Mouse (Mus musculus) spleen, postnatal 4 days (tissue): ENCODE measurements at regions not wholly inside any gene's neighbourhood (a gene's known extent, or its start where the extent isn't known, plus 50 kb on each side); places are given as distances from the start of the nearest gene placed in this dataset.
"Not testable (repeated sequence)": the region's sequence is repeated elsewhere in the genome, so short reads cannot be mapped to it uniquely, and the experiment has no call there.

Source experiments
- DNase-seq, 2 experiments: peaks; one replicate each; pipeline ENCODE4 v3.0.0; 2022; ENCODE audit warnings: low spot score in 2 of 2

DNA sequence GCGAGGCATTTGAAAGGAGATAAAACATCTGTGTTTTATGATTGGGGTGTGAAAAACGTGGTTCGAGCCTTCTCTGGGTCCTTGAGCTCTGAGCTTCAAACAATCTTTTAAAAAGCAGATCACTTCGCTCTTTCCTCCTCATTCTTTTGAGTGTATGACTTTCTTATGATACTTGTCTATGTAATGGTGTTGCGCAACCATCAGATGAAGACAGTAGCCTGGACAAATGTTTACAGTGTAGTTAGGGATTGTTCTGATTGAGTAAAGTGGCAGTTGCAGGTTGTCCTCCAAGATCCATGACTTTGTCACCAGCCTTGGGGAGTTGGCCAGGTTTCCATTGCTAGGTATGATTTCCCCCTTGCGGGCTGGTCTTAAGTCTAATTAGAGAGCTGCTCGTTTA is 116.1 kb upstream of the Pfn2 start:
- no peak for DNase-seq

DNA sequence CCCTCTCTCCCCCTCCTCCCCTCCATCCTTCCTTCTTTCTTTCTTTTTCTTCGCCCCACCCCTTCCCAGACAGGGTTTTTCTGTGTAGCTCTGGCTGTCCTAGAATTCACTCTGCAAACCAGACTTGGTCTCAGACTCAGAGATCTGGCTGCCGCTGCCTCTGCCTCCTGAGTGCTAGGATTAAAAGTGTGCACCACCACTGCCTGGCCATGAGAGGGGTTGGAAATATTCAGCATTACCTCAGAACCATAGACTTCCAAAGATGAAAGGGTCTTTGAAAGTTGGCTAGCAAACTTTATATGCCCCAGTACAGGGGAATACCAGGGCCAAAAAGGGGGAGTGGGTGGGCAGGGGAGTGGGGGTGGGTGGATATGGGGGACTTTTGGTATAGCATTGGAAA is 122.7 kb upstream of the Pfn2 start:
- not testable (repeated sequence) for DNase-seq

DNA sequence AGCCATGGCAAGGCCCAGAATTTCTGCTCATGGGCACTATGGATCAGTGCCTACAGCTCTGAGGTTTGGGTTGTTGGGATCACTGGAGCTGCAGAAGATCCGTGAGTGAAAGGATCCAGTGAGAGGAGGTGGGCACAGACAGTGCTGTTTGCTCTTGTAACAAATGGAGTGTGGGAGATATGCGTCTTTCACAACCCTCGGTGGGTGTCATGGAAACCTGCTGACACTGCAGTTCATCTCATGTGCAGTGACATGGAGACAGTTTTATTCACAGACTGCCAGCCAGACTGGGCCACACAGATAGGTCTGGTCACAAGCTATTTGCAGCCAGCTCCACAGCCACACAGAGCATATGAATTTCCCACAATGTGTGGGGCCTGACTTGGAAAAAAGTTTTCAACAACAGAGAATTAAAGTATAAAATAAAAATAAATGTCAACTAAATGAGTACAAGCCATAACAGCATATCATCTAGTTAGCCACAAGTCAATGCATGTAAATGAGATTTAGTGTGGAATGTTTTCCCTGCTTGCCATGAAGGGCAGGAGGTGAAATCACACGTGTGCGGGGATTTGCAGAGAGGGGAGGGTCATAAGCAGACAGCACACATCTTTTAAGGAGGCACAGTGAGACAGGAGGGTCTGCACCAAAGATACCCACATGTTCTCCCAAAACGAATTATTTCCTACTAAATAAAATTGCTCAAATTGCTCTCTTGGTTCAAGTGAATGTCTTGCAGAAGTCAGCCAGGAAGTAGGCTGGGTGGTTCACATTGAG is 124.8 kb upstream of the Pfn2 start:
- DNase-seq = no peak

DNA sequence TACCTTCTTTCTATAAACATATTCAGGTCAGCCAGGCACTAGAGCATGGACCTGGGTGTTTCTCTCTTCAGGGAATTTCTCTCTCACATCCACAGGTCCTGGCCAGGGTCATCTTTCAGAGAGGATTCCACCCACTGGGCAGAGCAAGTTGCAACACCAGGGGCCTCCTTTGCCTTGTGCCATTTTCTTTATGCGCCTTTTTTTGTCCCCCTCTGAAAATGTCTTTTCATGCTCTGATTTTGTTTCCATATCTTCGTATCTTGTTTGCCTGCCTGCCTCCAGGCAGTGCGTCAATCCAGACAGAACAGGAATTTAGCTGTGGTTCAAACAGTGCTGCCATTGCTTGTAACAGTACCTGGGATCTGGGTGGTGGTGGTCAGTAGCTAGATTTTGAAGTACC is 125.7 kb upstream of the Pfn2 start:
- no peak for DNase-seq

DNA sequence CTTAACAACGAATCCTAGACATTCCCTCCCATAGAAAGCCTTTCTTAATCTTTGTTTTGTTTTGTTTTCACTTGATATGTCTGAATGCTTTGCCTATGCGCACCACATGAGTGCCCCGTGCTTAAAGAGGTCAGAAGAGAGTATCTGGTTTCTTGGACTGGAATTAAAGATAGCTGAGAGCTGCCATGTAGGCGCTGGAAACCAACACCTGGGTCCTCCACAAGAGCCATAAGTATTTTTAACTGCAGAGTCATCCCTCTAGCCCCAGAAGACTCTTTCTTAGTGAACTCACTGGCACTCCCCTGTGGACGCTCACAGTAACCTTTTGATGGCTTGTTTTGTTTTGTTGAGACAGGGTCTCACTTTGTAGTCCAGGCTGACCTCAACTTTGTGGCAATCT is 127.5 kb upstream of the Pfn2 start:
- no peak for DNase-seq

DNA sequence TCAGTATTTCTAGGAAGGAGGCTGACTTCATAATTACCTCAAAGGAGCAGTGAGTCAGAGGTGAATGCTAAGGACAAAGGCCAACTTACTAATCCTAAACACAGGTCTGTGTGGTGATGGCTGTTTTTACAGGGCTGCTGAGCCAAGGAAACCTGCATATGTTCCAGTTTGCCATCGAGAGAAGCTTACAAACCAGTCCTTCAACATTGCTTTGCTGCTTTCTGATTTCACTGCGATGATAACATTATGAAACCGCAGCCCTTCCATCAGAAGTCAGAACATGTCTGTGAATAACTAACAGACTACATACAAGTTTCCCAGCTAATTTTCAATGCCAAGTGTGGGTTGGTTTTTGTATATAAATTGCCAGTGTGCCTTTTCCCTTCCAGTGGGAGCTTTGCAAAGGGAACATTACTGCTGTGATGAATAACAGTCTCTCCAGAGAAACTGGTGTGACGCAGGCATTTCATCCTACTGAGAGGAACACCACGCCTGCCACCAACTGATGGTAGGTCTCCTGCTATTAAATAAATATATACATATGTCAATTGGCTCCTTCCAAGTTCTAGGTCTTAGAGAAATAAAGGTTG is 128.9 kb upstream of the Pfn2 start:
- no peak for DNase-seq

DNA sequence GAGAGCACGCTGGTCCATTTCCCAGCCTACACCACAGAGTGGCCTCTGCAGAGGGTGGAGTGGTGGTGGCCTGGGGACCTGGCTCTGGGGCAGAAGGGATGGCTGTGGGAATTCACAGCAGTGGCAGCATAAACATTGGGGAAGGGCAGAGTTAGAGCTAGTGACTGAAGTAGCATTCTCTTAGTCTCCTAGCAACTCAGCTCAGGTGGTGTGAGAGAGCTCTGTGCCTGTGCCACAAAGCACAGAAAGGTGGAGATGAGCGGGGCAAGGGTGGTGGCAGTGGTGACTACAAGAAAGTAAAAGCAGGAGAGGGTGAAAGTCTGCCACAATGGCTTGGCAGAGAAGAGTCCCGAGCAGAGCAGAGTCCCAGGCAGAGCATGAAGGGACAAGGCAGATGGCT is 140.3 kb upstream of the Pfn2 start:
- DNase-seq = no peak

DNA sequence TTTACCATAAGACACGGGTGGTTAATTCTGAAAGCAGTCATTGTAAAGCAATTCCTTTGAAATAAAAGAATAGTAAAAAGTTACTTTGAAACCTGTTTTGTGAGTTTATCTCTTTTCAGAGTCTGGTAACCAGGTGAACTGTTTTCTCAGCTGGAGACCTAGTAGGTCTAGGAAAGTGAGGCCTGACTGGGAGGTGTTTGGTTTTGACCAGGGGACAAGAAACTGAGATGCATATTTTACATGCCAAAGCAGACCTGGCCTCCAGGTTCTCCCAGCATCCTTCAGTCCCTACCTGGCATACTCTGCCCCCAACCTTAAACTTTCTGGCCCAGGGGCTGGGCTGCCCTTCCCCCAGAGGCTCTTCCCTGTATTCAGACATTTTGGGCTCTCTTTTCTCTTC is 142.9 kb upstream of the Pfn2 start:
- DNase-seq = no peak

DNA sequence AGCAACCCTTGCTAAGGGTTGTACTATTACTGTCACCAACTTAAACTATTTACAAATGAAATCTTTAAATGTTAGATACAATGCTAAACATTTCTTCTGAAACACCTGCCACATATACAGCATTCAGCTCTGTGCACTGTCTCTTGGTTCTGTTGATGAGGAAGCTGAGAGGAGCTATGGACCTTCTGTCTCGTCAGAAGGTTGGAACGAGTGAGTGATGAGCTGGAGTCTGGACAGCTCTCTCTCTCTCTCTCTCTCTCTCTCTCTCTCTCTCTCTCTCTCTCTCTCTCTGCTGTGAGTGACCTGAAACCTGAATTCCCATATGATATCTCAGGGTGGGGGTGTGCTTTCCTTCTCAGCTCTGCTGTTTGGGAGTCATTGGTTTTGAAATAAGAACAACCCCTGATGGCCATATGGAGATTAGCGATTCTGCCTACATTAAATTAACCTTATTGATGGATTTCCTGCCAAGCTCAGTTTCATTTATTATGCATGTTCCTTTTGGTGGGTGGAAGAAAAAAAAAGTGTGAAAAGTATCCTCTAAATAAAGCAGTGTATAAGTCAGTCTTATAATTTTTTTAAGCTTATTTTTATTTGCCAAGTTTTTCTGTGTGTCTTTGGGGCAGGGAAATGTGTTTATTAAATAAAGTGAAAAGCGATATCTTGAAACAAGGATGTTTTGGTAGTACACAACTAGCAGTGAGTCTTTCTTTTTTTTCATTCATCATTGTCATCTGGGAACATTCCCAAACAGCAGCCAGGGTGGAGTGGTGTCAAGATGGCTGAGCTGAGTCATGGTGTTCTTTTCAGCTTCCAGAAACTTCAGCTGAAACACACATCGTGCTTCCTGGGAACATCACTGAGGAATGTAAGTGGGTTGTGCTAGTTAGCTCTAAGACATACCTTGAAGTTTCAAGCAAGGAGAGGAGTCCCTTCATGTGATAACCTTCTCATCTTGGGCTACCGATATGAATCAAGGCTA is 150.5 kb upstream of the Pfn2 start:
- no peak for DNase-seq

DNA sequence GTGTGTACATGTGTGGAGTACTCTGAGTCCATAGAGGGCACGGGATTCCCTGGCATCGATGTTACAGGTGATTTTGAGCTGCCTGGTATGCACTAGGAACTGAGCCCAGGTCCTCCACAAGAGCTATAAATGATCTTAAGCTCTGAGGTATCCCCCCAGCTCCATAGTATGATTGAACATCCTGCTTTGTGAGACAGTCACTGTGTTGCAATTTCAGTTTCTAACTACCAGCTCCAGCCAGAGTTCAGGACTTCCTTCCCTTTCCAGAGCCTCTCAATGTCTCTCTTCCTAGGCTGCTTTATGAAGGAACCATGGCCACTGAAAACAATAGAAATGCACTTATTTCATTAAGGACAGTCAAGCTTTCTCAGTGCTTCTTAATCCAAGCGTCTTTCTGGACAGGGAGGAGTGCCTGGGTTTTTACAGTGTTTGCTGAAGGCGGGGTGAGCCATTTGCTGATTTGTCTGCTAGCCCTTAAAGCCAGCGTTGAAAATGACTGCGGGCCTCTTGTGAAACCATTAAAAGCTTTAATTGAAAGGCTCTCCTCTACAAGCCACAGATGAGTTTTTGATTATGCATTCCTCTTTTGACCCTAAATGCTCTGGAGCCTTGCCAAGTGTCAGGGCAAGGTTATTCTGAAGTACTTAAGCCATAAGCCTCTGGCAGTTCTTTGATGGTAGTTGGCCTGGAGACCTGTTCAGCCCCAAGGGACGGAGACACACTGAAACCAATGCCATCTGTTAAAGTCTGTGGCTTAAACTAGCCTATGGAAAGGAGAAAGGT is 155.1 kb upstream of the Pfn2 start:
- no peak for DNase-seq

DNA sequence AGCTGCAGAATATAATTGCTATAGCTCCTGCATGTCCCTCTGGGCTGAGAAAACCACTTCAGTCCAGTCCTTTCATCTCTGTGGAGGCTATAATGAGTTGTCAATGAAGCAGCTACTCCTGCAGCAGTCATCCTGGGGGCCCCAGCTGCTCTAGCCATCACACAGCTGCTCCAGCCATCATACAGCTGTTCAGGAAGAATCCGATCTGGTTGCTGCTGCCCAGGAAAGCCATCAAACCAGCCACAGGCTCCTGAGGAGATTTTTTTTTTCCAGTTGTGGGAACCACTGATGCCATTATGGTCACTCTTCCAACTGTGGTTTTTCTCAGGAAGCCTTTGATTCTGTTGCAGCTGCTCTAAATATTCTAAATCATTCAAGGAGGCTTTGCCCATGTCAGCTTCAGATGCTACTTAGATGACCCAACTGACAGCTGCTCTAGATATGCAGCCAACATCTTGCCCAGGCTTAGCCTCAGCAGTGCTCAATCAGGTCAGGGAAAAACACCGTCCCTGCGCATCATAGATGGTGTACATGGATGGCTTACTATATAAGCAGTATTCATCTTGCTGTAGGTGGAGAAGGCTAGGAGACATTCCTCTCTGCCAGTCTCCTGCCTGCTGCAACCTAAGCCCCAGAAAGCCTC is 177.0 kb upstream of the Pfn2 start:
- no peak for DNase-seq

DNA sequence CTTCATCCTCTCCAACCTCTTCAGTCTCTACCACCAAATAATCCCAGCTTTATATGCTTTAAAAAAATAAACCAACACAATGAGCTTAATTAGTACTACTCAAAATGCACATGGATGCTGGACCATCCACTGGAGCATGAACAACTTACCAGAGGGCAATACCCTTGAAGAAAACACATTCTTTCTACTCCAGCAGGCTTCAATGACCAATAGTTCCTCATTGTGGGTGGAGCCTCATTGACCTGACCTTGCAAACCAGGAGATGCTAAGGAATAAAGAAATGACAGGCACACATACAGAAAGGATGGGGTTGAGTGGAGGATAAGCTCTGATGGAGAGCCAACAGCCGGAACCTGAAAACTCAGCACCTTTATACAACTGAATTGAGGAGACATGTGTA is 201.7 kb upstream of the Pfn2 start:
- DNase-seq = no peak

DNA sequence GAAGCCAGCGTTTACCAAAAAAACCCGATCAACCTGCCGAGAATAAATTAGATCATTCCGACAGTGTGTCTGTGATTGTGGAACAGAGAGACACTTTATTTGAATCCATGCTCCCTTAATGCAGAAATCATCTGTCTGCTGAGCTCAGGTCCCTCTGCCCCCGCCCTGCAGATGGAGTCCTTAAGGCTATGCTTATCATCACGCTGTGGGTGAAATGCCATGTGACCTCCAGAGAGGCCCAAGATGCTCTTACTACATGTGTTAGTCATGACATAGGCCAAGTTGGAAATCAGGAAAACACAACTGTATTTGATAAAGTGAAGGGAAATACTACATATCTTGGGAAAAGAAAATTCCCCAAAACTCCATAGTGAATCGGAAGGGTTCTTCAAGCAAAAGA is 206.8 kb upstream of the Pfn2 start:
- no peak for DNase-seq

DNA sequence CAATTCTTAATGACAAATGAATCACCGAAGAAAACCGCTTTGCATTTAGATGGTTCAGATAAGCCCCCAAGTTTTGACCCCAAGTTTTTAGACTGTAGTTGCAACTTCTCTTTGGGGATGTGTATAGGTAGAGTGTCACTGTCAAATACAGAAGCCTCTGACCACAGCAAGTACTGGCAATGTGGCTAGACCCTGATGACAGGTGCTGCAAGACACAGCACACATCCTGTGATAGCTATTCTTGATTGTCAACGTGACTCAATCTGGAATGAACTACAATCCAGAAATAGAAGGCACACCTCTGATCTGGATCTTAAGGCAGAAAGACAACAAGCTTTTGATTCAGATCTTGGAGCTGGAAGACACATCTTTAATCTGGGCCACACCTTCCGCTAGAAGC is 207.3 kb upstream of the Pfn2 start:
- no peak for DNase-seq

DNA sequence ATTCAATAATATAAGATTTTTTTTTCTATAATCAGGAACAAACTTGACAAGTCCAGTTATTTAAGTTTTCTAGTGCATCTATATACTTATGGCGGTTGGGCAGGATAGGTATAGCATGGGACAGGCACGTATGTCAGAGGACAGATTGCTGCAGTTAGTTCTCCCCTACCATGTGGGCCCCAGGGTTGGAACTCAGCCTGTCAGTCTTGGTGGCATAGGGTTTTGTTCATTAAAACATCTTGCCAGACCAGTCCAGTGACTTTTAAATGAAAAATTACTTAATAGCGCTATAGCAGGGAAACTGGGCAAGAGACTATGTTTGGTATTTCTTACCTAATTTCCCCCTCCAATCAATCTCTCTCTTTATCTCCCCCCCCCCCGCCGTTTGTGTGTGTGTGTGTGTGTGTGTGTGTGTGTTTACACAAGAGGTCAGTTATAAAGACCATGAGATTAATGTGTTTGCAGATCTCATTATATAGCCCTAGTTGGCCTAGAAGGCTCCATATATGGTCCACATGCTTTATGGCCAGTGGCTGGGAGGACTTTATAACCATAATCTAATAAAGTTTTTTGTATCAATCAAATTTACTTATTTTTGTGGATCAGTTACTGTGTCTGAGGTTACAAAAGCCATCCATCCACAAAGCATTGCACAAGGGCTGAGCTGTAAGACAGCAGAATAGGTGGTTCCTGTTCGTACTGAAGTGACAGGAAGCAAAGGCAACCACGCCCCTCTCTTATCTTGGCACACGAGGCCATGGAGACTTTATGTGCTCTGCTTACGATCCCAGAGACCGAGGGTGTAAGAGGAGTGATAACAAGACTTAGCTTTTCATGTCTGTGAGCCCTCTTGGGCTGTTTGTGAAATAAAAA is 208.5 kb upstream of the Pfn2 start:
- peak in 1 of 2 experiments; percentile 19 for DNase-seq

DNA sequence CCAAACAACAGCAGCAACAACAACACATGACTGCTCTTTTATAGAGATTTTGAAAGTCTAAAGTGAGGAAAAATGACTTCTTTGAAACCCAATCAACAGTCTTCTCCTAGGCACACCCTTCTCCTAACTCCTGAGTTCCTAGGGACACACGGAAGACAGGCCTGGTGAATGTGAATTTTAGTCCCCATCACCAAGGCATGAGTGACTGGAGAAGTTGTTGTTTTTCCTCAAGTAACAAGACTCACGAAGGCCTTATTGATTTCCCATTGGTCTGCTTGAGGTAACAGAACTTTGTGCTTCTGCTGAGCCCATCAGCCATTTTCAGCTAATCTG is 209.2 kb upstream of the Pfn2 start:
- DNase-seq = no peak

DNA sequence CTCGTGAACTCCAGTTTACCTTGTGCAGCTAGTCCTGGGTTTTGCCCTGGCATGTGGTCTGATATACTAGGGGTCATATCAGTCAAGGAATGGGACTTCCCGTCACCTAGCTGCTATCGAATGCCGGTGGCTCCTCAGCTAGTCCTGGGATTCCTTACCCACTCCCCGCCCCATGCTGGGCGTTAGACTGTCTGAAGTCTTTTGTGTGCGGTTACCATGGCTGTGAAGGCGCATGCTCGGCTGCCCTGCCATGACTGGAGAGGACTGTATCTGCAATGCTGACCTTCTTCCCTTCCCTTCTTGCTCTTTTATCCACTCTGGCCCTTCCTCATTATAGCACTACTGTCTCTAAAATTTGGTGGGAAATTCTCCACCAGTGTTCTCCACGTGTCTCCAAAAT is 210.3 kb upstream of the Pfn2 start:
- DNase-seq = no peak

DNA sequence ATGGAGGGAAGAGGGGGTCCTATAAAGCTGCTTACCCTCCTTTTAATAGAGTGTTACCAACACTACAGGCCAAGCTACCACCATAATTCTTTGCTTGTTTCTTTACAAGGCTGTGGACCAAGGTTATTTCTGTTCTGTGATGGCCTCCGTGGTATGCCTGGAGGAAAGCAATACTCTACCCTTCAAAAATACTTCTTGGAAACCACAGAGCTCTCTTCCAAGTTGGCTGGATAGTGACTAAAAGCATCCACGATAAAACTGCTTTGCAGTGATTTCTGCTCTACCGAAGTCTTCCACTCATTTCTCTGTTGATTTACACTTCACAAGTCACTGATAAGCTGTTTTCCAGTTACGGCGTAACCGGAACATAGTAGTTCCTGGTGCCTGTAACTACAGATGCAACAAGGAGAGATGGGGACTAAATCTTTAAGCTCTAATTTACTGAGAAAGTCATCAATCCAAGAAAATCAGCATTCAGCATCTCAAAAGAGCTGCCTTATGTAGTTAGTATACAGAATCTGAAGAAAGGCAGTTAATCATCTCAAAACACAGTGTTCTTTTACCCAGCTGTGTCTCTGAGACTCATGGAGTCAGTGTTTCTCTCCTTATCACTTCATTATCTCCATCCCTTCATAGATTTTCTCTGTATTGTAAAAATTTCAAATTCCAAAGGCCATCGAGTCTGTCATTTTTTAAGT is 216.1 kb upstream of the Pfn2 start:
- DNase-seq = no peak

DNA sequence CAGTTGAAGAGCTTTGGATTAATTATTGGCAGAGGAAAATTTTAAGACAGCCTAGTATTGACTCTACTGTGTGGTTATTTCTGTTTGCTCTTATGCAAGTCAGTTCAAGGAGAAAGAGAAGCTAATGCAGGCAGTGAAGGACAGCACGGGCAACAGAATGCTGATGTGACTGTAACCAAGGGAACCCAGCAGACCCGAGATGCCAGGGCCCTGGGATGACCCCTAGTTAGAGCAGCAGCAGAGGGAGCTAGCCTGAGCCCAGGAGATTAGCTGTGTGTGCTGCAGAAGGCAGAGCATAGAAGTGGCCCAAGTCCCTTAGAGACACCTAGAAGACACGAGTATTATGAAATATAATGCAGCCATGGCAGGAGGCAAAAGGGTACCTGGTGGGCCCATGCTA is 223.7 kb upstream of the Pfn2 start:
- DNase-seq = no peak
